Mouse (Mus musculus) spleen, adult 18-20 months (tissue): ENCODE measurements around the gene Olfr1440.

Experiments
- DNase-seq, 2 experiments: peaks; one replicate each; pipeline ENCODE4 v3.0.0; 2022; ENCODE audit warnings: mixed read lengths in 2 of 2

Olfr1440 gene

DNA sequence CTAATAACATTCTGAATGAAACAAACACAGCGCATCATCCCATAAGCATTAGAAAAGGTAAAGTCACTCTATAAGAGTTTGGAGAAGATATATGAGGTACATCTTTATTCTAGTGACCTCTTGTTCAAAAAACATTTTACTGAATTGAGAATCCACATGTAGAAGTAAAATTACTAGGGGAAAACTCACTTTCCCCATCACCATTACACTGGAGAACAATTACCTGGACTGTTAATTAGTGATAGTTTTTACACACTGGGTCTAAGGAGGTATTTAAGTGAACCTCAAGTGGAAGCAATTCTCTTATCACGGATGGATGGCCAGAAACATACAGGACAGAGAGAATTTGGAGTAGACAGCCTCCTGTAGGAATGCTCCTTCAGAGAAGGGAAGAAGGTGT is at the start of gene Olfr1440:
Olfr1440 (plus strand) TSS at position 301 of the 400 bp plus-strand sequence.
- DNase-seq: no peak

GRCm38 (mm10) chr19:12373004-12373403 is 14.1 kb upstream of the Olfr1440 start:
- no peak for DNase-seq

- DNase-seq: no peak
Measured at GRCm38 (mm10) chr19:12374465-12375025, 12.5 kb upstream of the Olfr1440 start.

- no peak for DNase-seq
Measured at GRCm38 (mm10) chr19:12413737-12414136, 26.7 kb downstream of the Olfr1440 start.

- DNase-seq: no peak
Measured at GRCm38 (mm10) chr19:12417361-12417760, 30.3 kb downstream of the Olfr1440 start, which contains the start of gene Olfr1441. Gene Olfr1441 (plus strand): TSS chr19:12417433.

GRCm38 (mm10) chr19:12418312-12418711 is 31.2 kb downstream of the Olfr1440 start:
- no peak for DNase-seq

DNA sequence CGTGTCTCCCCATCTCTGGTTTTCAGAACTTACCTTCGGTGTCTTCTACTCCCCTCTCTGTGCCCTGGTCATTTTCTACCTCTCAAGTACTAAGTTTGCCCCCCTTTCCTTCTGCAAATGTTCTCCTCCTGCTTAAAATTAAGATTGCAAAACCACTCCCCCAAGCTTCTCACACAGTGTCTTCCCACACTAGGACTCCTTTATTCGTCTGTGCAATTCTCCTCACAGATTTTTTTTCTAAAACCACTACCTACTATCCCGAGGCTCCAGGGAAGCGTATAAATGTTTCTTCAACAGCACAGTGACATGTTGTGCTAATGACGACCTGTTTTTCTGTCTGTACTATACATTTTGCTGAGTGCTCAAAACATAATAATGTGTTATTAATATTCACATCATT is 33.5 kb downstream of the Olfr1440 start:
- no peak for DNase-seq

DNA sequence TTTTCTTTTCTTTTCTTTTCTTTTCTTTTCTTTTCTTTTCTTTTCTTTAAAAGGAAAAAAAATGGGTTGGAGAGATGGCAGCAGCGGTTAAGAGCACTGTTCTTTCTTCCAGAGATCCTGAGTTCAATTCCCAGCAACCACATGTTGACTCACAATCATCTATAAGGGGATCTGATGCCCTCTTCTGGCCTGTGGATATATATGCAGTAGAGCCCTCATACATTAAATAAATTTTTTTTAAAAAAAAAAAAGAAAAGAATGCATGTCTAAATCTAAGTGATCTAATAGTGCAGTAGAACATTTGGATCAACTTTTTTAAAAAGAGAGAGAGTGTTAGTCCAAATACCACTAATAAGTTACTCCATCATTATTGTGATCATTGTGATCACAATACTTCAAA is 34.6 kb downstream of the Olfr1440 start:
- DNase-seq: no peak

GRCm38 (mm10) chr19:12427101-12427500 is 40.0 kb downstream of the Olfr1440 start:
- no peak for DNase-seq

DNA sequence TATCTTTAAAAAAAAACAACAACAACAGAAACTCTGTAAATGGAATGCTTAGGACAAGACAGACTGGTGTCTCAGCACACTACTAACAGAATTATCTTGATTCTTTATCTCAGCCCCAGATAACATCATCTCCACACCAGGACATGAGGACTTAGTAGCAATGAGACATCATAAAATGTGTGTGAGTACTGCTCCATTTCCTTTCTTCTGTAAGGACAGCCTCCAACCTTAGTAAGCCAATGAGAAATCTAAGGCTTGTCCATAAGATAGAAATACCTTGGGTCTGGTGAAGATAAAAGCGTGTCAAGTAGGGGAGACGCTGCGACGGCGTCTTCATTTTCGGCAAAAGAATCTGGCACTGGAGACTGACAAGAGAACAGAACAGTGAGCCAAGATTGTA is 40.5 kb downstream of the Olfr1440 start, which contains the start of gene Pfpl:
Pfpl (plus strand) TSS at position 301 of the 400 bp plus-strand sequence.
- no peak for DNase-seq

- DNase-seq: peak in 1 of 2 experiments; percentile 34
Measured at GRCm38 (mm10) chr19:12433033-12433432, 46.0 kb downstream of the Olfr1440 start.

DNA sequence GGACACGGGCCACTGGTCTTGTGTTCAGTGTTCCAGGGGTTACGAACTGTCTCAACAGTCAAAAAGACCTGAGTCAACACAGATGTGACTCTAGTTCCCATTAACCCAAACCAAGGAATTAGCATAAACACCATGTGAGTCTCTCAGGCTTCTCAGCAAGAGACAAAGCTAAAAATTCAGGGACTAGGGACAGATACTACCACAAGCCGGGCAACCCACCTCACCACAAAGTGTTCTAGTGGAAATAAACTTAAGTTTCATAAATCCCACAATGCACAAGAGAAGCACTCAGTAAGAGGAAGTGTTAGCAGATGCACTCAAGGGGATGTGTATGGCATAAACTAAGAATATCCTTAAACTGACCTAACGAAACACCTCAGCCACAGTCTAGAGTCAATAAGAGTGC is 47.9 kb downstream of the Olfr1440 start:
- no peak for DNase-seq

DNA sequence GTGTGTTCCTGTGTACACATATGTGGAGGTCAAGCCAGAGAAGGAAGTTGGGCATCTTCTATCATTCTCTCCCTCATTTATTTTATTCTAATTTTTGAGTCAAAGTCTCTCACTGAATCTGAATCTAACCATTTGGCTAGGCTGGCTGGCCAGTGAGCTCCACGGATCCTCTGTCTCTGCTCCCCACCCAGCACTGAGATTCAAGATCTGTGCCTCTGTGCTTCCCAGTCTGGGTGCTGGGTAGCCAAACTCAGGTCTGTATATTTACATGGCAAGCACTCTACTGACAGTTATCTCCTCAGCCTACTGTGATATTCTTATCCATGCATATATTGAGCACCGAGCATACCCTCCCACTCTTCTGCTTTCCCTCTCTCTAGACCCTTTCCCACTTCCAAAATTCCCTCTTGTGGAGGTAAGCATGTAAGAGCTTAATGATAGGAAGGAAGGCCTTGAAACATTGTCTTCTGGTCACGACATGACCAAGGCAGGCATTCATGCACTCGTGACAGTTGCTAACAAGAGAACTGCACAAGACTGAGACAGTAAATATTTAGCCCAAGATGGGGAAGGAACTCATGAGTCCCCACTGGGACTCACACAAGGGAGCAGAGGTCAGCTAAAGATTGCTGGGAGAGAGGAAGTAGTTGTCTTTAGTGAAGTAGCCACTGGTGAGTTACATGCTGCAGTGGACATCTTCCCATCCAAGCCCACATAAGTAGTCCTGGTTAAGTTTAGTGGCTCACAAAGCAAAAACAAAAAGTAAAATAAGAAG is 48.9 kb downstream of the Olfr1440 start:
- DNase-seq: no peak

DNA sequence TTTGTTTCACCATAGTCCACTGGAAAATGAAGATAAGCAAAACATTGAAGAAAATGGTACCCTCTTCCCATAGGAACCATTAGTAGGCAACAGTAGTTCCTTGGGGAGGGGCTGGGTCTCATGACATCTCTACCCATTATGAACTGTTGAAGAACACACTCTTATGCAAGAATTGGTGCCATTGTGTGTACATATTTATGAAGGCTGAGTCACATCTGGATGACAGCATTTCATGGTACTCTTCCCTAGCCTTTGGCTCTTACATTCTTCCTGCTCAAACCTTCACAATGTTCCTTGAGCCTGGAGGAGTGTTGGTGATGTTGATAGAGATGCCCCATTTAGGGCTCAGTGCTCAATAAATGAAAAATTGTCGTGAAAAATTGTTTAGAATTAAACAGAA is 52.5 kb downstream of the Olfr1440 start:
- no peak for DNase-seq

DNA sequence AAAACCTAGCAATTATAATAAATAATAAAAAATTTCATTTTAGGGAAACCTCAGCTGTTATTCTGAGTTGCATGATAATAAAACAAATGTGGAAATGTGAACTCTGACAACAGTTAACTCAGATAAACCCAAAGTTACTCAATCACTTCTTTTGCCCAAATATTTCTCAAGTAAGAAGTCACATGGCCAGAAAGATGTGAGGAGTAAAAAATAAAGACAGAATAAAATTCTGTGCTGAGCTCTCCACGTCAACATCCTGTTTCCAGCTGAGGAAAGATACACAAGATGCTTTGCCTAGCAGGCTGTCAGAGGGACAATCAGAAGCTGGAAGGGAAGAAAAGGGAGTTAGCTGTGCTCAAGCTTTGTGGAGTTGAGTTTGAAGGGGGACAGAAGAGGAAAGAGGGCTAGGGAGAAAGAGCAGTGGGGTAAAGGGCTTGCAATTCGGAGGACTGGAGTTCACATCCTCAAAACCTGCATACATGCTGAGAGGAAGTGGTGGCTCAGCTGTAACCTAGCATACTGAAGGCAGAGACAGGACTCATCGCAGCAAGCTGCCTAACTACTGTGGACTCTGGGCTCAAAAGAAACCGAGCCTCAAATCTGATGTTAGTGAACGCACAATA is 53.1 kb downstream of the Olfr1440 start:
- peak in 1 of 2 experiments; percentile 28 for DNase-seq

DNA sequence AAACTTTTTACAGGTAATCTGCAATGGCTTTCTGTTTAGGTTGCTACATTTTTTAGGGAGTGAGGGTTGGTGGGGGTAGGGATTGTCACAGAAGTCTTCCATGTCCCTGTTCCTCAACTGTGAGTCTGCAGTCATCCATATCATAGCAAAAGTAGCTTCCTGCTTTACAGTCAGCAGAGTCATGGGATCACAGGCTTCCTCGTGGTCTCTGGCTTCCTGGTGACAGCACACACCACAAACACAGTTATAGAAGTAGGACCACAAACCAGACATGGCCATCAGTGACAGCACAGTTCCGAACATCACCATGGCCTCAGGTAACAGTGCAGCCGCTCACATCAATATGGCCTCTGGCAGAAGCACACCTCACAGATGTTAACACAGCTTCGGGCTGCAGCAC is 55.5 kb downstream of the Olfr1440 start:
- no peak for DNase-seq

- DNase-seq: no peak
Measured at GRCm38 (mm10) chr19:12445014-12445413, 57.9 kb downstream of the Olfr1440 start.
